Mouse (Mus musculus) urinary bladder, postnatal 4 days (tissue): ENCODE measurements at regions not wholly inside any gene's neighbourhood (a gene's known extent, or its start where the extent isn't known, plus 50 kb on each side); places are given as distances from the start of the nearest gene placed in this dataset.

ENCODE experiments used
- DNase-seq, 2 experiments: peaks; one replicate each; pipeline ENCODE4 v3.0.0; 2021 to 2022; ENCODE audit warnings: low spot score in 2 of 2

GRCm38 (mm10) chrX:151708055-151708670, 92.4 kb upstream of the Huwe1 start:
- DNase-seq = peak in 1 of 2 experiments; percentile 22
